Mouse (Mus musculus) CH12.LX (cell line): Measurements from ENCODE around the gene Stk19. TPM values are rescaled to one million over a fixed set of nuclear protein-coding genes. Genes with fewer than 3 reads are reported as not detected.

Experiments used
- DNase-seq: peaks from one replicate; pipeline ENCODE4 v3.0.0-alpha.2; 2013; ENCODE audit errors: extremely low read depth
- H3K27ac ChIP-seq: 2 replicates; pipeline ENCODE4 v1.5.1; 2012; ENCODE audit warnings: low read depth, mild to moderate bottlenecking, control low read depth, moderate library complexity; ENCODE audit not compliant: insufficient read depth
- H3K27me3 ChIP-seq: replicated peaks from 2 replicates; pipeline ENCODE3; 2012; ENCODE audit warnings: inconsistent platforms
- H3K36me3 ChIP-seq, 2 experiments: replicated peaks in 1 of 2; 2 replicates each; pipeline versions ENCODE3 to v1.6.1; 2012; ENCODE audit warnings: inconsistent platforms in 1 of 2, low read length in 1 of 2, mild to moderate bottlenecking in 1 of 2, mixed read lengths in 1 of 2, moderate library complexity in 1 of 2; ENCODE audit not compliant: control insufficient read depth in 1 of 2, insufficient read depth in 1 of 2
- H3K4me1 ChIP-seq, 2 experiments: 2 replicates each; pipeline ENCODE4 v1.6.1; 2012; ENCODE audit warnings: inconsistent platforms in 1 of 2, moderate library complexity in 1 of 2; ENCODE audit not compliant: insufficient read depth in 2 of 2, control insufficient read depth in 1 of 2
- H3K4me2 ChIP-seq: 2 replicates; pipeline ENCODE4 v1.6.1; 2012; ENCODE audit warnings: low read depth, mild to moderate bottlenecking, control low read depth; ENCODE audit not compliant: poor library complexity, insufficient read depth, severe bottlenecking
- H3K4me3 ChIP-seq, 3 experiments: fragments of 150-350 bp in 1 of 3; sonication (generic) in 1 of 3; replicated peaks in 1 of 3; 2 replicates each; pipeline versions ENCODE3 to v1.5.1; 2011 to 2012; ENCODE audit warnings: low read depth in 2 of 3, low read length in 2 of 3, mild to moderate bottlenecking in 2 of 3, moderate library complexity in 2 of 3, control low read depth in 1 of 3, improper control_type of control experiment in 1 of 3, inconsistent platforms in 1 of 3, mixed read lengths in 1 of 3; ENCODE audit not compliant: poor library complexity in 1 of 3
- H3K79me2 ChIP-seq: replicated peaks from 2 replicates; pipeline ENCODE4 v1.6.1; 2012; ENCODE audit warnings: mild to moderate bottlenecking, moderate library complexity; ENCODE audit not compliant: control insufficient read depth, poor library complexity, insufficient read depth, severe bottlenecking; ENCODE audit errors: extremely low read depth
- H3K9ac ChIP-seq: 2 replicates; pipeline ENCODE4 v1.6.1; 2012; ENCODE audit warnings: low read depth, mild to moderate bottlenecking, control low read depth, moderate library complexity; ENCODE audit not compliant: insufficient read depth
- H3K9me3 ChIP-seq: replicated peaks from 2 replicates; pipeline ENCODE3; 2012; ENCODE audit warnings: low read length, inconsistent platforms, mixed read lengths
- BHLHE40 ChIP-seq: IDR thresholded peaks from 2 replicates; pipeline ENCODE4 v1.6.1; 2011; ENCODE audit warnings: mild to moderate bottlenecking, low read depth, low read length, improper control_type of control experiment
- E2F4 ChIP-seq: IDR thresholded peaks from 2 replicates; pipeline ENCODE4 v1.6.1; 2011; ENCODE audit warnings: low read depth, low read length, improper control_type of control experiment; ENCODE audit not compliant: insufficient replicate concordance
- ELF1 ChIP-seq: IDR thresholded peaks from 2 replicates; pipeline ENCODE4 v1.6.1; 2014; ENCODE audit warnings: low read depth, mild to moderate bottlenecking, inconsistent platforms, low read length, improper control_type of control experiment
- JUN ChIP-seq: IDR thresholded peaks from 2 replicates; pipeline ENCODE4 v1.6.1; 2011; ENCODE audit warnings: low read depth, mild to moderate bottlenecking, low read length, improper control_type of control experiment, moderate library complexity; ENCODE audit not compliant: insufficient read depth
- JUND ChIP-seq: conservative IDR thresholded peaks from 2 replicates; pipeline ENCODE4 v1.6.1; 2011; ENCODE audit warnings: low read depth, low read length, improper control_type of control experiment
- KAT2A ChIP-seq: IDR thresholded peaks from 2 replicates; pipeline ENCODE4 v1.6.1; 2012; ENCODE audit warnings: low read length, improper control_type of control experiment, inconsistent platforms; ENCODE audit not compliant: insufficient replicate concordance
- MXI1 ChIP-seq: IDR thresholded peaks from 2 replicates; pipeline ENCODE4 v1.6.1; 2011; ENCODE audit warnings: mild to moderate bottlenecking, low read depth, low read length, improper control_type of control experiment
- MYC ChIP-seq: IDR thresholded peaks from 2 replicates; pipeline ENCODE4 v1.6.1; 2011; ENCODE audit warnings: low read depth, mild to moderate bottlenecking, improper control_type of control experiment, low read length
- POLR2AphosphoS2 ChIP-seq: IDR thresholded peaks from 2 replicates; pipeline ENCODE4 v1.6.1; 2011; ENCODE audit warnings: low read depth, low read length, improper control_type of control experiment
- RAD21 ChIP-seq: IDR thresholded peaks from 2 replicates; pipeline ENCODE4 v1.6.1; 2011; ENCODE audit warnings: low read depth, mild to moderate bottlenecking, low read length, improper control_type of control experiment, moderate library complexity
- SIN3A ChIP-seq: IDR thresholded peaks from 2 replicates; pipeline ENCODE4 v1.6.1; 2012; ENCODE audit warnings: low read length, improper control_type of control experiment, inconsistent platforms
- USF2 ChIP-seq: conservative IDR thresholded peaks from 2 replicates; pipeline ENCODE4 v1.6.1; 2011; ENCODE audit warnings: low read depth, low read length, improper control_type of control experiment
- ZNF384 ChIP-seq: IDR thresholded peaks from 2 replicates; pipeline ENCODE4 v1.6.1; 2012; ENCODE audit warnings: low read depth, low read length, improper control_type of control experiment, inconsistent platforms
- dilution Hi-C: fragments of 300-500 bp; cut with MboI; formaldehyde crosslinking; loops from 2 replicates; pipeline ENCODE4 v1.14.3; 2020; ENCODE audit warnings: low sequenced_read_pairs; ENCODE audit not compliant: extremely low pct_unique_long_range_greater_than_20kb, extremely low pct_ligation_motif_present
- in situ Hi-C: fragments of 300-500 bp; cut with MboI; formaldehyde crosslinking; loops from 3 replicates; pipeline ENCODE4 v1.14.3; 2019; ENCODE audit warnings: low sequenced_read_pairs, low pct_ligation_motif_present, low pct_unique_long_range_greater_than_20kb, mixed read lengths
- polyA plus RNA-seq: library from polyadenylated mRNA; unstranded; fragments of >175 nt; gene quantifications from 2 replicates; pipeline ENCODE4 v1.2.1, GENCODE M21; 2012; ENCODE audit warnings: low read depth; ENCODE audit not compliant: insufficient read length
- total RNA-seq, 2 experiments: library from RNA; depleted of rRNA; stranded (reverse); fragments of 300-350 nt in 1 of 2; fragments of >200 nt in 1 of 2; gene quantifications; 2 replicates each; pipeline ENCODE4 v1.2.3; 2012 to 2014

Gene Stk19
- total and polyA plus RNA-seq, 3 experiments: 22.6 to 37.1 (median 27.7) TPM

GRCm38 (mm10) chr17:34849722-34850516 is 13.2 kb upstream of the Stk19 start, which contains the start of the genes Skiv2l and Nelfe (continued):
- no peak; the same call in 1 of the 2 replicates for TF ChIP-seq RAD21
- TF ChIP-seq MYC: no peak; the same call in 1 of the 2 replicates
- peak; percentile 65 for TF ChIP-seq BHLHE40
- TF ChIP-seq, all 38 proteins: peak for 20

GRCm38 (mm10) chr17:34847615-34848014 is 10.9 kb upstream of the Stk19 start:
- H3K4me3 ChIP-seq: no peak overlapping the region
- H3K79me2 ChIP-seq: peaks cover 20% of the 10 kb centered on the region
- H3K36me3 ChIP-seq: peaks cover 57 to 70% of the 10 kb centered on the region in 2 experiments
- TF ChIP-seq ELF1 (no peak), MXI1 (no peak), JUND (no peak), SIN3A (no peak), POLR2AphosphoS2 (no peak), USF2 (no peak), KAT2A (no peak), E2F4 (no peak), RAD21 (no peak)
- in situ Hi-C loops (no loop called here), dilution Hi-C loops (no loop called here)
- DNase-seq: no peak
- no peak overlapping the region for H3K4me2 ChIP-seq
- no peak overlapping the region for H3K27ac ChIP-seq
- H3K9me3 ChIP-seq: no peaks in the 10 kb centered on the region
- H3K9ac ChIP-seq: no peak overlapping the region
- peaks cover 2 to 27% of the 10 kb centered on the region in 2 experiments for H3K4me1 ChIP-seq
- no peaks in the 10 kb centered on the region for H3K27me3 ChIP-seq

GRCm38 (mm10) chr17:34847192-34847591 is 10.4 kb upstream of the Stk19 start:
- Histone ChIP-seq H3K27me3 (no peaks in the 10 kb centered on the region), H3K4me2 (no peak overlapping the region), H3K79me2 (peaks cover 20% of the 10 kb centered on the region), H3K9me3 (no peaks in the 10 kb centered on the region), H3K4me3 (no peak overlapping the region), H3K36me3 (peaks cover 56 to 70% of the 10 kb centered on the region in 2 experiments), H3K9ac (no peak overlapping the region), H3K27ac (no peak overlapping the region), H3K4me1 (peaks cover 2 to 23% of the 10 kb centered on the region in 2 experiments)
- DNase-seq: no peak
- dilution Hi-C loops (no loop called here), in situ Hi-C loops (no loop called here)
- TF ChIP-seq ZNF384: no peak
- TF ChIP-seq JUN: no peak
